27 mouse cellular contexts compared by ENCODE assay signal in the genomic region with DNA sequence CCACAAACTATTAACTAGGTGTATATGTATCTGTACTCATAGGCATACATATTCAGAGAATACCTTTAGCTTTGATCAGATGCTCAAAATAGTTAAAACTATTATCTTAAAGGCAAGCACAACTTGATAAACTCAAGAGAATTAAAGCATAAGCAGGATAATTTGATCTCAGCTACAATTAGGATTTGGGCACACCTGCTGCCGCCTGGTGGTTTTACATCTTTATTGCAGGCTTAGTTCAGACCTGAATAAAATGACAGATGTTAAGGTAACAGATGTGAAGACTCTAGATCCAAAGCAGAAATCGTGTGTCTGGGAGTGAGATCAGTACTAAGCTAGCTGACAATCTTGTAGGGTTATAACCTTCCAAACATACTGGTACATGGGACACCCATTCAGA. TPM values are rescaled to one million over a fixed set of nuclear protein-coding genes. Genes with fewer than 3 reads are reported as not detected.
DNase-seq lines count a peak whose midpoint lies in the region; ATAC-seq and TF ChIP-seq lines count a peak whose summit lies in the region.
"Had no signal": no experiment of that assay in that cellular context is flagged by ENCODE, and none has a peak within 500 bp of the region (broad histone marks: within the 10 kb centered on the region; RNA-seq: fewer than 3 reads in every experiment).

No protein-coding gene starts in this region.

- DNase-seq in heart, postnatal 0 days (ENCODE audit: low spot score), result no peak
- DNase-seq in lung, postnatal 0 days (ENCODE audit: low spot score), result no peak
- no peak for DNase-seq in lung, postnatal 14 days
- DNase-seq in ES-E14 (ENCODE audit: low read depth, low spot score), result peak; percentile 24
- no peak for DNase-seq in urinary bladder, postnatal 14 days (ENCODE audit: low spot score)
- no peak for DNase-seq in frontal cortex, postnatal 36 days (ENCODE audit: low spot score in 2 of 2)
- DNase-seq: adrenal gland, adult 2 months; cerebellum, adult 9-10 months; heart, postnatal 4 days; kidney, adult 18-20 months; kidney, postnatal 10 days; lung, adult 18-20 months; right cerebral cortex, postnatal 14 days; spleen, adult 18-20 months; thymus, postnatal 36 days had no signal

- TF ChIP-seq CTCF in heart, postnatal 0 days (IDR thresholded peaks at IDR 0.05; ENCODE audit: low read depth), result peak; percentile 23; the same call in 1 of the 2 replicates
- TF ChIP-seq CTCF in lung, postnatal 0 days (IDR thresholded peaks at IDR 0.05), result peak; percentile 50; the same call in 1 of the 2 replicates

- H3K27ac ChIP-seq in heart, postnatal 0 days (ENCODE audit: low read depth), result no peak overlapping the region
- no peak overlapping the region for H3K27ac ChIP-seq in heart, embryonic 12.5 days (ENCODE audit: poor library complexity, severe bottlenecking)
- no peak overlapping the region for H3K27ac ChIP-seq in lung, postnatal 0 days (ENCODE audit: low read length)
- H3K27ac ChIP-seq in ES-E14 (ENCODE audit: insufficient read depth, low read depth, low read length, poor library complexity, severe bottlenecking), result no peak overlapping the region
- H3K27ac ChIP-seq: embryonic facial prominence, embryonic 13.5 days; heart, embryonic 13.5 days; limb, embryonic 10.5 days; macrophage; midbrain, embryonic 12.5 days had no signal

- no peak overlapping the region for H3K4me3 ChIP-seq in heart, postnatal 0 days (ENCODE audit: low read depth, low read length)
- no peak overlapping the region for H3K4me3 ChIP-seq in heart, embryonic 12.5 days
- H3K4me3 ChIP-seq in lung, postnatal 0 days (ENCODE audit: low read depth, low read length), result no peak overlapping the region
- H3K4me3 ChIP-seq in ES-E14 (ENCODE audit: insufficient read depth in 1 of 2, low read depth in 1 of 2, low read length in 2 of 2, poor library complexity in 1 of 2, severe bottlenecking in 1 of 2), result no peak overlapping the region
- H3K4me3 ChIP-seq: embryonic facial prominence, embryonic 13.5 days; heart, embryonic 13.5 days; limb, embryonic 10.5 days; midbrain, embryonic 12.5 days had no signal

- H3K4me1 ChIP-seq in heart, postnatal 0 days (ENCODE audit: control insufficient read depth, insufficient read depth), result no peaks in the 10 kb centered on the region
- no peaks in the 10 kb centered on the region for H3K4me1 ChIP-seq in heart, embryonic 12.5 days (replicated peaks)
- H3K4me1 ChIP-seq in lung, postnatal 0 days (ENCODE audit: insufficient read depth, low read depth, low read length), result peaks cover 3% of the 10 kb centered on the region; the same call in 1 of the 2 replicates
- no peaks in the 10 kb centered on the region for H3K4me1 ChIP-seq in ES-E14 (ENCODE audit: control insufficient read depth in 2 of 2, insufficient read depth in 2 of 2, low read length in 2 of 2, poor library complexity in 1 of 2)
- H3K4me1 ChIP-seq: embryonic facial prominence, embryonic 13.5 days; heart, embryonic 13.5 days; limb, embryonic 10.5 days; midbrain, embryonic 12.5 days had no signal

- ATAC-seq in heart, postnatal 0 days (ENCODE audit: insufficient read depth, low read depth), result no peak
- no peak for ATAC-seq in heart, embryonic 12.5 days (ENCODE audit: insufficient number of reproducible peaks, low FRiP score)
- no peak for ATAC-seq in lung, postnatal 0 days
- ATAC-seq: forebrain, embryonic 14.5 days; hindbrain, embryonic 16.5 days had no signal

- WGBS in heart, postnatal 0 days, result 52% methylated on average over 2 of the region's 2 CpGs
- 61% methylated on average over 2 of the region's 2 CpGs for WGBS in heart, embryonic 12.5 days
- 66% methylated on average over 2 of the region's 2 CpGs for WGBS in lung, postnatal 0 days

- in situ Hi-C loops in ES-E14 (cut with MboI; ENCODE audit: low sequenced_read_pairs in 2 of 2, unreplicated experiment in 2 of 2), result no loop called here

- no peak overlapping the region for H3K9ac ChIP-seq in heart, postnatal 0 days (replicated peaks; ENCODE audit: low read depth, low read length)
- H3K9ac ChIP-seq in heart, embryonic 12.5 days, result no peak overlapping the region
- H3K9ac ChIP-seq in lung, postnatal 0 days (replicated peaks; ENCODE audit: low read depth), result no peak overlapping the region
- no peak overlapping the region for H3K9ac ChIP-seq in ES-E14 (ENCODE audit: insufficient read depth, low read depth, low read length, poor library complexity, severe bottlenecking)
- H3K9ac ChIP-seq: embryonic facial prominence, embryonic 13.5 days; heart, embryonic 13.5 days; midbrain, embryonic 12.5 days had no signal

- no peak for TF ChIP-seq EP300 in heart, postnatal 0 days (IDR thresholded peaks at IDR 0.05; ENCODE audit: low read depth)
- TF ChIP-seq EP300 in lung, postnatal 0 days (IDR thresholded peaks at IDR 0.05), result no peak

- no peaks in the 10 kb centered on the region for H3K27me3 ChIP-seq in heart, postnatal 0 days (ENCODE audit: control insufficient read depth, insufficient read depth, low read length)
- H3K27me3 ChIP-seq in heart, embryonic 12.5 days (replicated peaks), result no peaks in the 10 kb centered on the region
- H3K27me3 ChIP-seq in lung, postnatal 0 days (replicated peaks; ENCODE audit: insufficient read depth, low read length), result no peaks in the 10 kb centered on the region
- H3K27me3 ChIP-seq: embryonic facial prominence, embryonic 13.5 days; midbrain, embryonic 12.5 days had no signal

- no peak overlapping the region for H3K4me2 ChIP-seq in heart, postnatal 0 days (ENCODE audit: low read depth, low read length)
- H3K4me2 ChIP-seq in heart, embryonic 12.5 days, result no peak overlapping the region
- H3K4me2 ChIP-seq in lung, postnatal 0 days (replicated peaks; ENCODE audit: low read depth, low read length), result no peak overlapping the region
- H3K4me2 ChIP-seq: embryonic facial prominence, embryonic 13.5 days; heart, embryonic 13.5 days; midbrain, embryonic 12.5 days had no signal

- no peaks in the 10 kb centered on the region for H3K9me3 ChIP-seq in heart, postnatal 0 days (replicated peaks; ENCODE audit: control insufficient read depth, low read length)
- no peaks in the 10 kb centered on the region for H3K9me3 ChIP-seq in heart, embryonic 12.5 days (replicated peaks)
- no peaks in the 10 kb centered on the region for H3K9me3 ChIP-seq in lung, postnatal 0 days (ENCODE audit: low read length)
- no peaks in the 10 kb centered on the region for H3K9me3 ChIP-seq in ES-E14 (ENCODE audit: control insufficient read depth, insufficient read depth, low read depth, low read length)
- H3K9me3 ChIP-seq: embryonic facial prominence, embryonic 13.5 days; heart, embryonic 13.5 days; limb, embryonic 10.5 days; midbrain, embryonic 12.5 days had no signal

- no peaks in the 10 kb centered on the region for H3K36me3 ChIP-seq in heart, postnatal 0 days (replicated peaks; ENCODE audit: control insufficient read depth, insufficient read depth, low read length)
- H3K36me3 ChIP-seq in heart, embryonic 12.5 days, result no peaks in the 10 kb centered on the region
- H3K36me3 ChIP-seq in lung, postnatal 0 days (ENCODE audit: insufficient read depth, low read length), result no peaks in the 10 kb centered on the region
- no peaks in the 10 kb centered on the region for H3K36me3 ChIP-seq in ES-E14 (ENCODE audit: control insufficient read depth, insufficient read depth, low read length, poor library complexity, severe bottlenecking)
- H3K36me3 ChIP-seq: embryonic facial prominence, embryonic 13.5 days; G1E; heart, embryonic 13.5 days; limb, embryonic 10.5 days; midbrain, embryonic 12.5 days had no signal

TF ChIP-seq in ES-E14, 5 proteins besides CTCF, POLR2A, EP300 and RAD21:
- TF ChIP-seq HCFC1 (IDR thresholded peaks at IDR 0.05; ENCODE audit: borderline replicate concordance, insufficient read depth, low read length), result no peak
- TF ChIP-seq ZNF384 (IDR thresholded peaks at IDR 0.05; ENCODE audit: low read depth, low read length), result no peak
- TF ChIP-seq MAFK (IDR thresholded peaks at IDR 0.05; ENCODE audit: insufficient read depth, low read depth, low read length), result no peak
- TF ChIP-seq ZC3H11A (IDR thresholded peaks at IDR 0.05; ENCODE audit: borderline replicate concordance, low read depth, low read length), result 0 out of 2 replicates have a peak, but pooled peaks have one; percentile 1

RNA-seq across cellular contexts. Expression of gene Shisa6, which starts 24.8 kb away (rescaled TPM):
- 0.11 and 0.50 TPM in 2 replicates for total RNA-seq in heart, postnatal 0 days (2014; rRNA removed; ENCODE audit: low replicate concordance)
- 0.18 TPM in 2 replicates for polyA plus RNA-seq in heart, postnatal 0 days (2015; fragmentation: Nextera tagmentation; extraction: Ambion mirVana)
- polyA plus RNA-seq in heart, embryonic 12.5 days (2016; fragmentation: Nextera tagmentation; extraction: Ambion mirVana), result 0.28 TPM in 2 replicates
- 0.61 and 0.67 TPM in 2 replicates for polyA plus RNA-seq in lung, postnatal 0 days (2015; fragmentation: Nextera tagmentation; extraction: Ambion mirVana)
- total RNA-seq in ES-E14 (2012; rRNA removed), result 0.09 and 0.11 TPM in 2 replicates
- total RNA-seq: common myeloid progenitor, adult 5-6 weeks; liver, adult 2 months had no signal
- polyA plus RNA-seq: C2C12; G1E; liver, adult 2 months; macrophage had no signal
